Mouse (Mus musculus): ENCODE measurements around the gene Ankrd17.

Ankrd17 gene

GRCm38 (mm10) chr5:90223534-90224381, 142.6 kb downstream of the Ankrd17 start, which contains the start of gene Cox18:
Cox18 (minus strand) TSS chr5:90224001.
- peak; percentile 98 for DNase-seq (ENCODE audit: extremely low read depth, insufficient read length, low spot score)

- DNase-seq (ENCODE audit: extremely low read depth, insufficient read length, low spot score): peak; percentile 9
Measured at GRCm38 (mm10) chr5:90222937-90223336, 143.4 kb downstream of the Ankrd17 start.

DNA sequence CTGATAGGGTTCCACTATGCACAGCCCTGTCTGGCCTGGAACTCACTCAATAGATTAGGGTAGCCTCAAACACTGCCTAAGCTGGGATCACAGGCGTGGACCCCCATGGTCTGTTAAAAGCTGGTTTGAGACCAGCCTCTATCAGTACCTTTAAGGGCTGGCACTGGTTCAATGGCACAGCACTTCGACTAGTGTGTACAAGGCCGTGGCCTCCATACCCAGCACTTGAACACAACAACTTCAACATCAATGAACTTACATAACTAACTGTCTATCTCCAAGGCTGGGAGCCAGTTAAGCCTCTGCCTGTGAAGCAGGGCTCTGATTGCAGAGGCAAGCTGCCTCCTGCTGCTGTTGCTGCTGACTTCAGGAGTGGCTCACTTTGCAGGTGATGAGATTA, 148.6 kb downstream of the Ankrd17 start:
- no peak for DNase-seq (ENCODE audit: extremely low read depth, insufficient read length, low spot score)

- no peak for DNase-seq (ENCODE audit: extremely low read depth, insufficient read length, low spot score)
Measured at GRCm38 (mm10) chr5:90217226-90217625, 149.2 kb downstream of the Ankrd17 start.

DNA sequence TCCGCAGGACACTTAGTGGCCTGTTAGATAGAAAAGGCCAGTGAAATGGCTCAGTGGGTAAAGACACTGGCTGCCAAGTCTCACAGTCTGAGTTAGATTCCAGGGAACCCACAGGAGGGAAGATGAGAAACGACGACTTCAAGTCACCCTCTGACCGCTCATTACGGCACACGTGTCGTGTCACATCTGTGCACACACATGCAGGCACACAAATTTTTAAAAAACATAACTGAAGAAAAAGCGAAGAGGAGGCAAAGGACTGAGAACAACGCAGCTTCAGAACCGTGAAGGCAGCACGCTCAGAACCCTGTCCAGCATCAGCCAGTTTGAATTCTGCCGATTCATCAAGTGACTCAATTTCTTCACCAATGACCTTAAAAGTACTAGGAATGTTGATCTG, 153.0 kb downstream of the Ankrd17 start:
- DNase-seq (ENCODE audit: extremely low read depth, insufficient read length, low spot score): no peak

- DNase-seq (ENCODE audit: extremely low read depth, insufficient read length, low spot score): no peak
Measured at GRCm38 (mm10) chr5:90203168-90203567, 163.2 kb downstream of the Ankrd17 start.

DNA sequence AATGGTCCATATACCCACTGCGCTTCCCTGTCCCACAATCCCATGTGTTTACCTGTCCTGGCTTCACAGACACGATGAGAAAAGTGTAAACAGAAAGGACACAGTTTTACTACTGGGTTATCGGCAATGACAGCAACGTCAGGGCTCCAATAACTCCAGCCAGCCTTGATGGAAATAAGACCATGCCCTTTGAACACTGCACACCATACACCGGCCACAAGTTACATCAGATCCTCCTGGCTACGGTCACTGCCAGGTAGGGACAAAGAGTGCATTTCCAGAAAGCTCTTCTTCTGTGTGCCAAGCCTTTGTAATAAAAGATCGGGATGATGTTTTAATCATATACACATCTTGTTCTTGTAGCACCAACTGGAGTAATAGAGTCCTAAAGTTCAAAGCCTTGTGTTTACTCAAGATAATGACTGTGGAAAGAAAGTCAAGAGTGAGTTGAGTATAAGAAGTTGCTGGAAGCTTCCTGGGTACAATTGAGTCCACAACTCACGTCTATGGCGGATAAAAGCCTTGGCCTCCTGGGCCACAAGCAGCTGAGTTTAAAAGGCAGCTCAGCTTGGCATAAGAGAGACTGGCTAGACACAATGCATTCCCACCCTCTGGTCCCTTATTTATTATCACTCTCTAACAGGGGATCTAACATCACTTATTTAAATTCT, 163.8 kb downstream of the Ankrd17 start:
- no peak for DNase-seq (ENCODE audit: extremely low read depth, insufficient read length, low spot score)

DNA sequence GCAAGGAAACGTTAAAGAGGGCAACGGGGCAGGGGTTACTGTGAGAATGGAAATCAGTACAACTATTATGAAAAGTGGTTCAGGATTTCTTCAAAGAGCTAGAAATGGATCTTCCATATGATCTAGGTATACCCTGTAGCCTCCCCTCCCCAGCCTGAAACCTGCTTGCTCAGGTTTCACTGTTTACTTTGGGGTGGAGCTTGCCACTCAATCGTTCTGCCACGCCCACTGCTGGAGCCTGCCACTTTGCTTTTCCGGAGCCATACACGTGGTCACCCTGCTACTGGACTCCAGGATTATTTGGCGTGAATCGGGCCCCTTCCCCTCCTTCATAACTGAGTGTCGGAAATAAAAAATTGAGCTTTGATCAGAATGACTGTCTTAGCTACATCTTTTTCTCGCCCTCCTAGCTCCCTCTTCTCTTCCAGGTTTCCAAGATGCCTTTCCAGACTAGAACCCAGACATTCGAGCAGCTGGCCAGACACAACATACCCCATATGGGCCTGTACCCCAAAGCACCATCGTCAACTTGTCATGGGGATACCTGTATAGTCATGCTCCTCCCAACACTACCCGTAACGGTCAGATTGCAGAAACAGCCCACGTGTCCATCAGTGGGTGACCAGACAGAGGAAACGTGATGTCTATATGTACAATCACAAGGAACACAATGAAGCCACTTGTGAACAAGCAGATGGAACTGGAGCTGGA, 166.3 kb downstream of the Ankrd17 start:
- DNase-seq (ENCODE audit: extremely low read depth, insufficient read length, low spot score): no peak

DNA sequence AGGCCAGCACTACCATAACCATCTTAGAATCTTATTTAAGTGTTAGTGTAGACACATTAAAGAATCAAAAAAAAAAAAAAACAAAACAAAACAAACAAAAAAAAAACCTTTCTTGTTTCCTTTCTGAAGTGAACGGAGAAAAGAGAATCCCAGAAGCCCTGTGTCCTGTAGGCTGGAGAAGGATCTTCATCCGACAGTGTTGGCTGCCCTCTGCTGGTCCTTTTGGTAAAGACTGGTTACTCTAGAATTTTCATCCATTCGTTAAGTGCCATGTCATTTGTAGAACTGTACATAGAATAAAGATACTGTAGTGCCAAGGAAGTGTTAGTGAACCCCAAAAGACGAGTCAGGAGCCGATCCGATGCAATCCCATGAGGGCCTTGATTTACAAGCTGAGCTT, 171.5 kb downstream of the Ankrd17 start:
- no peak for DNase-seq (ENCODE audit: extremely low read depth, insufficient read length, low spot score)

DNA sequence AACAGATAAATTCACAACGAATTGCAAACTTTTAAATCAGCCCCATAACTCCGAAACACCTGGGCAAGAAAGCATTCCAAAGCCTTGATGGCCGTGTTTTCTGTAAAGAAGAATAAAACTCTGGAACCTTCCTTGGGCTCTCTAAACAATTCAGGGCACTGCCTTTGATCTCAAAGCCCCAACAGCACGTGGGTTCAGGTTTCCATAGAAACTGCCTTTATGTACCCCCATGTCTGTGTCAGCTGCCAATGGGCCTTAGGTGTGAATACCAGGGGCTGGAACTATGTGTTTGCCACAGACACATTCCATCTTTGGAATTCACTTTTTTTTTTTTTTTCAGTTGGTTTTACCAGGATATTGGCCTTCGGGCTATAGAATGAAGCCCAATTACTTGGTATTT, 183.6 kb downstream of the Ankrd17 start:
- DNase-seq (ENCODE audit: extremely low read depth, insufficient read length, low spot score): no peak

GRCm38 (mm10) chr5:90179094-90179493, 187.3 kb downstream of the Ankrd17 start:
- DNase-seq (ENCODE audit: extremely low read depth, insufficient read length, low spot score): no peak

DNA sequence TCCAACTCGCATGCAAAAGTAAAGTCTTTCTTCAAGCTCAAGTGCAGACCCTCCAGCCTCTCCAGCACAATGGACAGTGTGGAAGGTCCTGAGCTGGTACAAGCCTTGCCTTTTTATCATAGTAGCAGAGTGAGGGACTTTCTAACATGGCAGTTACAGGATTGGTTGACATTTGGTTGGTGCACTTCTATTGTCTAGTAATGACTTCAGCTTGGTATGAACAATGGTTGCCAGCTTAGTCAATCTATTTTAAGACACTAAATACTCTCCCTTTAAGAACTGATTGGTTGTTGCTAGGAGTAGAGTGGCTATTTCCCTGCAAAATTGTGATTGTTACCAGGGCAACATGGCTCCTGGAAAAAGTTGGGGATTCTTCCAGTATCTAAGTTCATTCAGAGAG, 188.3 kb downstream of the Ankrd17 start:
- no peak for DNase-seq (ENCODE audit: extremely low read depth, insufficient read length, low spot score)

Data from 3134 (cell line).